ENCODE assay signal across 14 mouse cellular contexts in the genomic region with DNA sequence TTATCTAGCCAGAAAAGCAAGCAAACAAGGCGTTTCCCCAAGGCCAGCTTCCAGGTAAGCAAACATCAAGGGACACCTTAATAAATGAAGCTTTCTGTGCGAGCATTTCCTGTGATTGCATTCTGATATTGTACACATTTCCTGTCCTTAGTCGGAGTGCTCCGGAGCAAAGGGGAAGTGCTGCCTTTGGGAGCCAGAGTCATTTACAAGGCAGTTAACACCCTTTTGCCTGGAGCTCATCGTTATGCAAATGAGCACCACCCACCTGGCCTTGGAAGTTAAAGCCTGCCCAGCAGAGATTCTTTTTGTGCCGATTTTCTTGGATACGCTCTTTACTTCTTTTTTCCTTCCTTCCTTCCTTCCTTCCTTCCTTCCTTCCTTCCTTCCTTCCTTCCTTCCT.
DNase-seq lines count a peak whose midpoint lies in the region; ATAC-seq and TF ChIP-seq lines count a peak whose summit lies in the region.
"Had no signal": no experiment of that assay in that cellular context is flagged by ENCODE, and none has a peak within 500 bp of the region (broad histone marks: within the 10 kb centered on the region; RNA-seq: fewer than 3 reads in every experiment).

No protein-coding gene starts in this region.

- peak overlapping the region; percentile 42; the same call in 1 of the 2 replicates for H3K27ac ChIP-seq in ES-E14 (ENCODE audit: insufficient read depth, low read depth, low read length, poor library complexity, severe bottlenecking)
- no peak overlapping the region for H3K27ac ChIP-seq in intestine, embryonic 15.5 days
- H3K27ac ChIP-seq in stomach, postnatal 0 days (replicated peaks), result no peak overlapping the region
- H3K27ac ChIP-seq: forebrain, embryonic 15.5 days; heart, embryonic 13.5 days; hindbrain, embryonic 13.5 days; liver, embryonic 15.5 days had no signal

- 12% methylated on average over 7 of the region's 7 CpGs for WGBS in intestine, embryonic 15.5 days
- 16% methylated on average over 7 of the region's 7 CpGs for WGBS in stomach, postnatal 0 days

- peaks cover 8 to 14% of the 10 kb centered on the region in 2 experiments for H3K4me1 ChIP-seq in ES-E14 (ENCODE audit: control insufficient read depth in 2 of 2, insufficient read depth in 2 of 2, low read length in 2 of 2, poor library complexity in 1 of 2)
- no peaks in the 10 kb centered on the region; the same call in none of the 2 replicates for H3K4me1 ChIP-seq in intestine, embryonic 15.5 days (replicated peaks)
- H3K4me1 ChIP-seq in stomach, postnatal 0 days (replicated peaks; ENCODE audit: control insufficient read depth, insufficient read depth), result no peaks in the 10 kb centered on the region

- no peak for TF ChIP-seq CTCF in stomach, postnatal 0 days (IDR thresholded peaks at IDR 0.05; ENCODE audit: low read depth)

- no peaks in the 10 kb centered on the region for H3K36me3 ChIP-seq in ES-E14 (ENCODE audit: control insufficient read depth, insufficient read depth, low read length, poor library complexity, severe bottlenecking)
- H3K36me3 ChIP-seq in intestine, embryonic 15.5 days, result no peaks in the 10 kb centered on the region
- H3K36me3 ChIP-seq in stomach, postnatal 0 days (ENCODE audit: control insufficient read depth, insufficient read depth, low read length), result no peaks in the 10 kb centered on the region
- H3K36me3 ChIP-seq: forebrain, embryonic 15.5 days; heart, embryonic 13.5 days; hindbrain, embryonic 13.5 days; liver, embryonic 15.5 days had no signal

- H3K9me3 ChIP-seq in ES-E14 (ENCODE audit: control insufficient read depth, insufficient read depth, low read depth, low read length), result no peaks in the 10 kb centered on the region
- H3K9me3 ChIP-seq in intestine, embryonic 15.5 days, result no peaks in the 10 kb centered on the region
- no peaks in the 10 kb centered on the region for H3K9me3 ChIP-seq in stomach, postnatal 0 days (ENCODE audit: control insufficient read depth, low read length)
- H3K9me3 ChIP-seq: forebrain, embryonic 15.5 days; heart, embryonic 13.5 days; hindbrain, embryonic 13.5 days; liver, embryonic 15.5 days had no signal

- no peak overlapping the region for H3K4me3 ChIP-seq in ES-E14 (ENCODE audit: insufficient read depth in 1 of 2, low read depth in 1 of 2, low read length in 2 of 2, poor library complexity in 1 of 2, severe bottlenecking in 1 of 2)
- H3K4me3 ChIP-seq in intestine, embryonic 15.5 days (replicated peaks), result no peak overlapping the region
- H3K4me3 ChIP-seq in stomach, postnatal 0 days (ENCODE audit: low read depth, low read length), result no peak overlapping the region
- H3K4me3 ChIP-seq: forebrain, embryonic 15.5 days; heart, embryonic 13.5 days; hindbrain, embryonic 13.5 days; liver, embryonic 15.5 days had no signal

- ATAC-seq in intestine, embryonic 15.5 days, result no peak; the same call in 1 of the 2 replicates
- ATAC-seq in stomach, postnatal 0 days (ENCODE audit: low FRiP score, low TSS enrichment), result peak; percentile 30; the same call in 1 of the 2 replicates
- ATAC-seq: forebrain, embryonic 15.5 days had no signal

- 0 out of 2 replicates have a peak overlapping the region, but pooled peaks have one; percentile 17 for H3K4me2 ChIP-seq in intestine, embryonic 15.5 days (replicated peaks)
- no peak overlapping the region for H3K4me2 ChIP-seq in stomach, postnatal 0 days (replicated peaks; ENCODE audit: low read depth)
- H3K4me2 ChIP-seq: forebrain, embryonic 15.5 days; heart, embryonic 13.5 days; hindbrain, embryonic 13.5 days; liver, embryonic 15.5 days had no signal

- DNase-seq in lung, postnatal 36 days, result peak; percentile 28
- DNase-seq in lung, postnatal 4 days, result no peak
- DNase-seq in ES-E14 (ENCODE audit: low read depth, low spot score), result peak; percentile 60
- peak; percentile 37 for DNase-seq in stomach, postnatal 0 days (ENCODE audit: low spot score)
- DNase-seq in layer of hippocampus, adult 9-11 months, result no peak
- no peak for DNase-seq in adrenal gland, postnatal 4 days (ENCODE audit: low spot score in 2 of 2)
- DNase-seq: adrenal gland, postnatal 14 days; gastrocnemius, postnatal 25 days; thymus, postnatal 25 days had no signal

- TF ChIP-seq EP300 in stomach, postnatal 0 days (optimal IDR thresholded peaks at IDR 0.05), result no peak

- in situ Hi-C loops in ES-E14 (cut with MboI; ENCODE audit: low sequenced_read_pairs in 2 of 2, unreplicated experiment in 2 of 2), result no loop called here

- H3K27me3 ChIP-seq in intestine, embryonic 15.5 days (replicated peaks), result no peaks in the 10 kb centered on the region
- no peaks in the 10 kb centered on the region for H3K27me3 ChIP-seq in stomach, postnatal 0 days (ENCODE audit: control insufficient read depth, insufficient read depth, low read length)
- H3K27me3 ChIP-seq: forebrain, embryonic 15.5 days; heart, embryonic 13.5 days; liver, embryonic 15.5 days had no signal

- no peak overlapping the region for H3K9ac ChIP-seq in ES-E14 (ENCODE audit: insufficient read depth, low read depth, low read length, poor library complexity, severe bottlenecking)
- H3K9ac ChIP-seq in intestine, embryonic 15.5 days, result no peak overlapping the region
- H3K9ac ChIP-seq in stomach, postnatal 0 days (ENCODE audit: low read length), result no peak overlapping the region
- H3K9ac ChIP-seq: forebrain, embryonic 15.5 days; heart, embryonic 13.5 days; hindbrain, embryonic 13.5 days; liver, embryonic 15.5 days had no signal

TF ChIP-seq in ES-E14, 5 proteins besides CTCF, POLR2A, EP300 and RAD21:
- TF ChIP-seq CHD2 (IDR thresholded peaks at IDR 0.05; ENCODE audit: low read depth, low read length), result no peak
- TF ChIP-seq ZNF384 (IDR thresholded peaks at IDR 0.05; ENCODE audit: low read depth, low read length), result no peak
- TF ChIP-seq MAFK (IDR thresholded peaks at IDR 0.05; ENCODE audit: insufficient read depth, low read depth, low read length), result no peak
- TF ChIP-seq ZC3H11A (IDR thresholded peaks at IDR 0.05; ENCODE audit: borderline replicate concordance, low read depth, low read length), result no peak
- no peak for TF ChIP-seq HCFC1 (IDR thresholded peaks at IDR 0.05; ENCODE audit: borderline replicate concordance, insufficient read depth, low read length)

Comparison
In these comparisons a context has a peak if more than half of its experiments do, and no peak if none do; other contexts are left out.
1. DNase-seq: peak in lung, postnatal 36 days (single experiment), ES-E14 (single experiment) and stomach, postnatal 0 days (single experiment); none in lung, postnatal 4 days (0 of 2), layer of hippocampus, adult 9-11 months (single experiment) and adrenal gland, postnatal 4 days (0 of 2).